Mouse (Mus musculus) limb, embryonic 13.5 days (tissue): ENCODE results near the gene Rere. TPM values are rescaled to one million over a fixed set of nuclear protein-coding genes. Genes with fewer than 3 reads are reported as not detected.

Source experiments
- ATAC-seq: fragments of 200-750 bp; cut with Nextera tagmentation; 2 replicates; pipeline ENCODE4 v1.8.0; 2017; ENCODE audit warnings: low read depth, moderate number of reproducible peaks, moderate TSS enrichment; ENCODE audit not compliant: low FRiP score
- H3K27ac ChIP-seq: fragments of 300-500 bp; sonication (generic); 2 replicates; pipeline ENCODE4 v1.5.1; 2015; ENCODE audit warnings: inconsistent platforms, mild to moderate bottlenecking, moderate library complexity
- H3K27me3 ChIP-seq: fragments of 300-500 bp; sonication (generic); 2 replicates; pipeline ENCODE4 v1.6.1; 2015; ENCODE audit warnings: mild to moderate bottlenecking, inconsistent platforms
- H3K36me3 ChIP-seq: fragments of 300-500 bp; sonication (generic); 2 replicates; pipeline ENCODE4 v1.6.1; 2015; ENCODE audit warnings: inconsistent platforms, mild to moderate bottlenecking, moderate library complexity
- H3K4me1 ChIP-seq: fragments of 300-500 bp; sonication (generic); 2 replicates; pipeline ENCODE4 v1.6.1; 2015; ENCODE audit warnings: inconsistent platforms
- H3K4me2 ChIP-seq: fragments of 300-500 bp; sonication (generic); replicated peaks from 2 replicates; pipeline ENCODE4 v1.6.1; 2015; ENCODE audit warnings: inconsistent platforms, mild to moderate bottlenecking, moderate library complexity
- H3K4me3 ChIP-seq: fragments of 300-500 bp; sonication (generic); 2 replicates; pipeline ENCODE4 v1.5.1; 2015; ENCODE audit warnings: moderate library complexity, mild to moderate bottlenecking, inconsistent platforms
- H3K9ac ChIP-seq: fragments of 300-500 bp; sonication (generic); 2 replicates; pipeline ENCODE4 v1.6.1; 2015; ENCODE audit warnings: mild to moderate bottlenecking, inconsistent platforms
- H3K9me3 ChIP-seq: fragments of 300-500 bp; sonication (generic); 2 replicates; pipeline ENCODE4 v1.6.1; 2016; ENCODE audit warnings: inconsistent platforms
- WGBS: fragments of 180-500 bp; shearing (Covaris S2); methylation state at CpG from one replicate; pipeline ENCODE4 v1.1.7; 2015; 5-methylcytosine and 5-hydroxymethylcytosine counted together
- polyA plus RNA-seq: library from polyadenylated mRNA; unstranded; fragments of >200 nt; fragmentation: Nextera tagmentation; extraction: Ambion mirVana; gene quantifications from 2 replicates; pipeline ENCODE4 v1.2.1, GENCODE M21; 2015

Gene Rere
- polyA plus RNA-seq, 1 experiment from 2014 or later: 24.2 TPM

- no peaks in the 10 kb centered on the region for H3K27me3 ChIP-seq
- no peak overlapping the region for H3K9ac ChIP-seq
- 90% methylated on average over 7 of the region's 7 CpGs for WGBS
- no peaks in the 10 kb centered on the region for H3K4me1 ChIP-seq
- ATAC-seq: no peak
- H3K4me3 ChIP-seq: no peak overlapping the region
- H3K9me3 ChIP-seq: no peaks in the 10 kb centered on the region
- peaks cover 90% of the 10 kb centered on the region for H3K36me3 ChIP-seq
- H3K4me2 ChIP-seq: no peak overlapping the region
- H3K27ac ChIP-seq: no peak overlapping the region
Measured at GRCm38 (mm10) chr4:150613715-150614114, 332.3 kb downstream of the Rere start.

- Histone ChIP-seq H3K27ac (no peak overlapping the region), H3K4me3 (no peak overlapping the region), H3K4me1 (no peaks in the 10 kb centered on the region), H3K9me3 (no peaks in the 10 kb centered on the region), H3K9ac (no peak overlapping the region), H3K27me3 (no peaks in the 10 kb centered on the region), H3K4me2 (no peak overlapping the region), H3K36me3 (peaks cover 96% of the 10 kb centered on the region)
- no peak for ATAC-seq
- WGBS: 89% methylated on average over 12 of the region's 12 CpGs
Measured at GRCm38 (mm10) chr4:150615251-150616028, 334.0 kb downstream of the Rere start.

GRCm38 (mm10) chr4:150616029-150616420, 334.6 kb downstream of the Rere start:
- no peaks in the 10 kb centered on the region for H3K4me1 ChIP-seq
- H3K4me3 ChIP-seq: no peak overlapping the region
- H3K36me3 ChIP-seq: peaks cover 93% of the 10 kb centered on the region
- H3K27ac ChIP-seq: no peak overlapping the region
- H3K9me3 ChIP-seq: no peaks in the 10 kb centered on the region
- no peak for ATAC-seq
- no peaks in the 10 kb centered on the region for H3K27me3 ChIP-seq
- H3K4me2 ChIP-seq: no peak overlapping the region
- no peak overlapping the region for H3K9ac ChIP-seq
- 73% methylated on average over 13 of the region's 13 CpGs for WGBS

GRCm38 (mm10) chr4:150616841-150617240, 335.4 kb downstream of the Rere start:
- no peaks in the 10 kb centered on the region for H3K4me1 ChIP-seq
- no peak for ATAC-seq
- H3K4me2 ChIP-seq: no peak overlapping the region
- H3K9ac ChIP-seq: no peak overlapping the region
- H3K27me3 ChIP-seq: no peaks in the 10 kb centered on the region
- H3K36me3 ChIP-seq: peaks cover 91% of the 10 kb centered on the region
- no peak overlapping the region for H3K4me3 ChIP-seq
- 95% methylated on average over 20 of the region's 20 CpGs for WGBS
- H3K27ac ChIP-seq: no peak overlapping the region
- no peaks in the 10 kb centered on the region for H3K9me3 ChIP-seq

- H3K9me3 ChIP-seq: no peaks in the 10 kb centered on the region
- 82% methylated on average over 7 of the region's 7 CpGs for WGBS
- ATAC-seq: no peak
- peaks cover 86% of the 10 kb centered on the region for H3K36me3 ChIP-seq
- H3K27ac ChIP-seq: no peak overlapping the region
- H3K27me3 ChIP-seq: no peaks in the 10 kb centered on the region
- no peak overlapping the region for H3K4me2 ChIP-seq
- no peak overlapping the region for H3K4me3 ChIP-seq
- H3K9ac ChIP-seq: no peak overlapping the region
- H3K4me1 ChIP-seq: no peaks in the 10 kb centered on the region
Measured at GRCm38 (mm10) chr4:150619011-150619410, 337.6 kb downstream of the Rere start.

- 90% methylated on average over 13 of the region's 13 CpGs for WGBS
- ATAC-seq: no peak
- peaks cover 3% of the 10 kb centered on the region; the same call in 1 of the 2 replicates for H3K4me1 ChIP-seq
- H3K4me3 ChIP-seq: no peak overlapping the region
- no peak overlapping the region for H3K9ac ChIP-seq
- H3K27ac ChIP-seq: no peak overlapping the region
- peaks cover 50% of the 10 kb centered on the region for H3K36me3 ChIP-seq
- no peaks in the 10 kb centered on the region for H3K27me3 ChIP-seq
- H3K9me3 ChIP-seq: no peaks in the 10 kb centered on the region
- no peak overlapping the region for H3K4me2 ChIP-seq
Measured at GRCm38 (mm10) chr4:150622641-150623040, 341.2 kb downstream of the Rere start.

GRCm38 (mm10) chr4:150624214-150624823, 342.9 kb downstream of the Rere start:
- 62% methylated on average over 11 of the region's 11 CpGs for WGBS
- peaks cover 3% of the 10 kb centered on the region; the same call in 1 of the 2 replicates for H3K4me1 ChIP-seq
- peaks cover 33% of the 10 kb centered on the region for H3K36me3 ChIP-seq
- no peak overlapping the region for H3K27ac ChIP-seq
- no peak for ATAC-seq
- H3K4me3 ChIP-seq: no peak overlapping the region
- H3K4me2 ChIP-seq: no peak overlapping the region
- H3K9me3 ChIP-seq: no peaks in the 10 kb centered on the region
- no peaks in the 10 kb centered on the region for H3K27me3 ChIP-seq
- no peak overlapping the region for H3K9ac ChIP-seq

GRCm38 (mm10) chr4:150624933-150625332, 343.5 kb downstream of the Rere start:
- Histone ChIP-seq H3K4me1 (peaks cover 3% of the 10 kb centered on the region; the same call in 1 of the 2 replicates), H3K27me3 (no peaks in the 10 kb centered on the region), H3K4me3 (no peak overlapping the region), H3K36me3 (peaks cover 29% of the 10 kb centered on the region), H3K9me3 (no peaks in the 10 kb centered on the region), H3K4me2 (no peak overlapping the region), H3K27ac (no peak overlapping the region), H3K9ac (no peak overlapping the region)
- no peak for ATAC-seq
- WGBS: 84% methylated on average over 4 of the region's 4 CpGs

GRCm38 (mm10) chr4:150625425-150625824, 344.0 kb downstream of the Rere start:
- peaks cover 3% of the 10 kb centered on the region; the same call in 1 of the 2 replicates for H3K4me1 ChIP-seq
- peaks cover 25% of the 10 kb centered on the region for H3K36me3 ChIP-seq
- no peak overlapping the region for H3K4me2 ChIP-seq
- H3K4me3 ChIP-seq: no peak overlapping the region
- 48% methylated on average over 1 of the region's 1 CpGs for WGBS
- H3K9ac ChIP-seq: no peak overlapping the region
- H3K27me3 ChIP-seq: no peaks in the 10 kb centered on the region
- H3K9me3 ChIP-seq: no peaks in the 10 kb centered on the region
- no peak overlapping the region for H3K27ac ChIP-seq
- no peak for ATAC-seq

- 44% methylated on average over 6 of the region's 6 CpGs for WGBS
Measured at GRCm38 (mm10) chr4:150625951-150626732, 344.7 kb downstream of the Rere start.

GRCm38 (mm10) chr4:150629266-150629665, 347.8 kb downstream of the Rere start:
- 87% methylated on average over 11 of the region's 11 CpGs for WGBS
- H3K4me1 ChIP-seq: peaks cover 3% of the 10 kb centered on the region; the same call in 1 of the 2 replicates
- H3K4me3 ChIP-seq: no peak overlapping the region
- H3K27me3 ChIP-seq: no peaks in the 10 kb centered on the region
- no peaks in the 10 kb centered on the region for H3K36me3 ChIP-seq
- no peak for ATAC-seq
- no peaks in the 10 kb centered on the region for H3K9me3 ChIP-seq
- no peak overlapping the region for H3K27ac ChIP-seq
- H3K9ac ChIP-seq: no peak overlapping the region
- H3K4me2 ChIP-seq: no peak overlapping the region

More at GRCm38 (mm10) chr4:150625951-150626732, 344.7 kb downstream of the Rere start:
- Histone ChIP-seq H3K4me1 (peaks cover 3% of the 10 kb centered on the region; the same call in 1 of the 2 replicates), H3K36me3 (peaks cover 21% of the 10 kb centered on the region), H3K9me3 (no peaks in the 10 kb centered on the region), H3K4me2 (no peak overlapping the region), H3K4me3 (no peak overlapping the region), H3K27me3 (no peaks in the 10 kb centered on the region), H3K9ac (no peak overlapping the region), H3K27ac (0 out of 2 replicates have a peak overlapping the region, but pooled peaks have one; percentile 10)
- ATAC-seq: no peak; the same call in 1 of the 2 replicates

GRCm38 (mm10) chr4:150635568-150635967, 354.1 kb downstream of the Rere start:
- Histone ChIP-seq H3K9ac (no peak overlapping the region), H3K27me3 (no peaks in the 10 kb centered on the region), H3K36me3 (no peaks in the 10 kb centered on the region), H3K9me3 (no peaks in the 10 kb centered on the region), H3K4me1 (no peaks in the 10 kb centered on the region), H3K27ac (no peak overlapping the region), H3K4me2 (no peak overlapping the region), H3K4me3 (no peak overlapping the region)
- 80% methylated on average over 10 of the region's 10 CpGs for WGBS
- ATAC-seq: no peak
